Mouse (Mus musculus) telencephalon, adult 2 months (tissue): ENCODE results near the gene Tmem9b.

Experiments used
- DNase-seq: peaks from one replicate; pipeline ENCODE4 v3.0.0-alpha.2; 2011; ENCODE audit warnings: low read depth, low spot score

Tmem9b gene

GRCm38 (mm10) chr7:109686585-109687128, 66.0 kb downstream of the Tmem9b start:
- no peak for DNase-seq
